Mouse (Mus musculus) CH12.LX (cell line): ENCODE measurements around the gene Fam20a. TPM values are rescaled to one million over a fixed set of nuclear protein-coding genes. Genes with fewer than 3 reads are reported as not detected.

Experiments used
- DNase-seq: peaks from one replicate; pipeline ENCODE4 v3.0.0-alpha.2; 2013; ENCODE audit errors: extremely low read depth
- H3K27ac ChIP-seq: 2 replicates; pipeline ENCODE4 v1.5.1; 2012; ENCODE audit warnings: low read depth, mild to moderate bottlenecking, control low read depth, moderate library complexity; ENCODE audit not compliant: insufficient read depth
- H3K27me3 ChIP-seq: replicated peaks from 2 replicates; pipeline ENCODE3; 2012; ENCODE audit warnings: inconsistent platforms
- H3K36me3 ChIP-seq, 2 experiments: replicated peaks in 1 of 2; 2 replicates each; pipeline versions ENCODE3 to v1.6.1; 2012; ENCODE audit warnings: inconsistent platforms in 1 of 2, low read length in 1 of 2, mild to moderate bottlenecking in 1 of 2, mixed read lengths in 1 of 2, moderate library complexity in 1 of 2; ENCODE audit not compliant: control insufficient read depth in 1 of 2, insufficient read depth in 1 of 2
- H3K4me1 ChIP-seq, 2 experiments: 2 replicates each; pipeline ENCODE4 v1.6.1; 2012; ENCODE audit warnings: inconsistent platforms in 1 of 2, moderate library complexity in 1 of 2; ENCODE audit not compliant: insufficient read depth in 2 of 2, control insufficient read depth in 1 of 2
- H3K4me2 ChIP-seq: 2 replicates; pipeline ENCODE4 v1.6.1; 2012; ENCODE audit warnings: low read depth, mild to moderate bottlenecking, control low read depth; ENCODE audit not compliant: poor library complexity, insufficient read depth, severe bottlenecking
- H3K4me3 ChIP-seq, 3 experiments: fragments of 150-350 bp in 1 of 3; sonication (generic) in 1 of 3; replicated peaks in 1 of 3; 2 replicates each; pipeline versions ENCODE3 to v1.5.1; 2011 to 2012; ENCODE audit warnings: low read depth in 2 of 3, low read length in 2 of 3, mild to moderate bottlenecking in 2 of 3, moderate library complexity in 2 of 3, control low read depth in 1 of 3, improper control_type of control experiment in 1 of 3, inconsistent platforms in 1 of 3, mixed read lengths in 1 of 3; ENCODE audit not compliant: poor library complexity in 1 of 3
- H3K79me2 ChIP-seq: replicated peaks from 2 replicates; pipeline ENCODE4 v1.6.1; 2012; ENCODE audit warnings: mild to moderate bottlenecking, moderate library complexity; ENCODE audit not compliant: control insufficient read depth, poor library complexity, insufficient read depth, severe bottlenecking; ENCODE audit errors: extremely low read depth
- H3K9ac ChIP-seq: 2 replicates; pipeline ENCODE4 v1.6.1; 2012; ENCODE audit warnings: low read depth, mild to moderate bottlenecking, control low read depth, moderate library complexity; ENCODE audit not compliant: insufficient read depth
- H3K9me3 ChIP-seq: replicated peaks from 2 replicates; pipeline ENCODE3; 2012; ENCODE audit warnings: low read length, inconsistent platforms, mixed read lengths
- CHD1 ChIP-seq: IDR thresholded peaks from 2 replicates; pipeline ENCODE4 v1.6.1; 2012; ENCODE audit warnings: low read depth, low read length, improper control_type of control experiment, inconsistent platforms
- CHD2 ChIP-seq: IDR thresholded peaks from 2 replicates; pipeline ENCODE4 v1.6.1; 2011; ENCODE audit warnings: low read length, improper control_type of control experiment
- CTCF ChIP-seq, 2 experiments: IDR thresholded peaks in 1 of 2; conservative IDR thresholded peaks in 1 of 2; 2 replicates each; pipeline ENCODE4 v1.5.1; 2011 to 2012; ENCODE audit warnings: low read depth in 2 of 2, low read length in 2 of 2, improper control_type of control experiment in 1 of 2, inconsistent platforms in 1 of 2, mild to moderate bottlenecking in 1 of 2, moderate library complexity in 1 of 2
- E2F4 ChIP-seq: IDR thresholded peaks from 2 replicates; pipeline ENCODE4 v1.6.1; 2011; ENCODE audit warnings: low read depth, low read length, improper control_type of control experiment; ENCODE audit not compliant: insufficient replicate concordance
- ELF1 ChIP-seq: IDR thresholded peaks from 2 replicates; pipeline ENCODE4 v1.6.1; 2014; ENCODE audit warnings: low read depth, mild to moderate bottlenecking, inconsistent platforms, low read length, improper control_type of control experiment
- ETS1 ChIP-seq: conservative IDR thresholded peaks from 2 replicates; pipeline ENCODE4 v1.6.1; 2012; ENCODE audit warnings: low read depth, mild to moderate bottlenecking, inconsistent platforms, low read length, improper control_type of control experiment, moderate library complexity
- HCFC1 ChIP-seq: IDR thresholded peaks from 2 replicates; pipeline ENCODE4 v1.6.1; 2012; ENCODE audit warnings: low read depth, mild to moderate bottlenecking, inconsistent platforms, low read length, improper control_type of control experiment
- MAFK ChIP-seq: IDR thresholded peaks from 2 replicates; pipeline ENCODE4 v1.6.1; 2011; ENCODE audit warnings: low read length, improper control_type of control experiment; ENCODE audit not compliant: insufficient replicate concordance
- MAX ChIP-seq: IDR thresholded peaks from 2 replicates; pipeline ENCODE4 v1.6.1; 2011; ENCODE audit warnings: low read length, improper control_type of control experiment
- MAZ ChIP-seq: IDR thresholded peaks from 2 replicates; pipeline ENCODE4 v1.6.1; 2012; ENCODE audit warnings: low read depth, mild to moderate bottlenecking, inconsistent platforms, low read length, improper control_type of control experiment, moderate library complexity
- NELFE ChIP-seq: IDR thresholded peaks from 2 replicates; pipeline ENCODE4 v1.6.1; 2011; ENCODE audit warnings: low read depth, low read length, improper control_type of control experiment
- PAX5 ChIP-seq: IDR thresholded peaks from 2 replicates; pipeline ENCODE4 v1.6.1; 2012; ENCODE audit warnings: low read length, inconsistent platforms, mixed read lengths
- POLR2A ChIP-seq: IDR thresholded peaks from 2 replicates; pipeline ENCODE4 v1.6.1; 2011; ENCODE audit warnings: low read depth, mild to moderate bottlenecking, improper control_type of control experiment, low read length
- RAD21 ChIP-seq: IDR thresholded peaks from 2 replicates; pipeline ENCODE4 v1.6.1; 2011; ENCODE audit warnings: low read depth, mild to moderate bottlenecking, low read length, improper control_type of control experiment, moderate library complexity
- RCOR1 ChIP-seq: conservative IDR thresholded peaks from 2 replicates; pipeline ENCODE4 v1.6.1; 2012; ENCODE audit warnings: low read depth, mild to moderate bottlenecking, inconsistent platforms, low read length, improper control_type of control experiment
- SMC3 ChIP-seq: IDR thresholded peaks from 2 replicates; pipeline ENCODE4 v1.6.1; 2011; ENCODE audit warnings: low read depth, low read length, improper control_type of control experiment
- TBP ChIP-seq: conservative IDR thresholded peaks from 2 replicates; pipeline ENCODE4 v1.6.1; 2011; ENCODE audit warnings: low read depth, low read length, improper control_type of control experiment
- TCF12 ChIP-seq: IDR thresholded peaks from 2 replicates; pipeline ENCODE4 v1.6.1; 2014; ENCODE audit warnings: low read depth, mild to moderate bottlenecking, inconsistent platforms, low read length, improper control_type of control experiment
- USF1 ChIP-seq: IDR thresholded peaks from 2 replicates; pipeline ENCODE4 v1.6.1; 2014; ENCODE audit warnings: low read depth, mild to moderate bottlenecking, inconsistent platforms, low read length, improper control_type of control experiment
- ZC3H11A ChIP-seq: IDR thresholded peaks from 2 replicates; pipeline ENCODE4 v1.6.1; 2012; ENCODE audit warnings: low read depth, mild to moderate bottlenecking, inconsistent platforms, low read length, improper control_type of control experiment
- ZKSCAN1 ChIP-seq: IDR thresholded peaks from 2 replicates; pipeline ENCODE4 v1.6.1; 2012; ENCODE audit warnings: low read depth, inconsistent platforms, low read length, improper control_type of control experiment, borderline replicate concordance
- ZMIZ1 ChIP-seq: IDR thresholded peaks from 2 replicates; pipeline ENCODE4 v1.6.1; 2012; ENCODE audit warnings: low read depth, mild to moderate bottlenecking, inconsistent platforms, low read length, improper control_type of control experiment
- ZNF384 ChIP-seq: IDR thresholded peaks from 2 replicates; pipeline ENCODE4 v1.6.1; 2012; ENCODE audit warnings: low read depth, low read length, improper control_type of control experiment, inconsistent platforms
- dilution Hi-C: fragments of 300-500 bp; cut with MboI; formaldehyde crosslinking; loops from 2 replicates; pipeline ENCODE4 v1.14.3; 2020; ENCODE audit warnings: low sequenced_read_pairs; ENCODE audit not compliant: extremely low pct_unique_long_range_greater_than_20kb, extremely low pct_ligation_motif_present
- in situ Hi-C: fragments of 300-500 bp; cut with MboI; formaldehyde crosslinking; loops from 3 replicates; pipeline ENCODE4 v1.14.3; 2019; ENCODE audit warnings: low sequenced_read_pairs, low pct_ligation_motif_present, low pct_unique_long_range_greater_than_20kb, mixed read lengths
- polyA plus RNA-seq: library from polyadenylated mRNA; unstranded; fragments of >175 nt; gene quantifications from 2 replicates; pipeline ENCODE4 v1.2.1, GENCODE M21; 2012; ENCODE audit warnings: low read depth; ENCODE audit not compliant: insufficient read length
- total RNA-seq, 2 experiments: library from RNA; depleted of rRNA; stranded (reverse); fragments of 300-350 nt in 1 of 2; fragments of >200 nt in 1 of 2; gene quantifications; 2 replicates each; pipeline ENCODE4 v1.2.3; 2012 to 2014

The Fam20a gene
- total and polyA plus RNA-seq, 3 experiments: 0.08 TPM; not detected in 2

GRCm38 (mm10) chr11:109715311-109715781, 6.7 kb downstream of the Fam20a start:
- no peaks in the 10 kb centered on the region for H3K4me1 ChIP-seq
- no peak overlapping the region for H3K4me2 ChIP-seq
- H3K4me3 ChIP-seq: no peak overlapping the region
- no peak for DNase-seq
- no peak for TF ChIP-seq ETS1
- TF ChIP-seq ZKSCAN1: no peak
- TF ChIP-seq HCFC1: no peak
- no peak for TF ChIP-seq USF1
- no peak for TF ChIP-seq TBP
- no peak for TF ChIP-seq POLR2A
- no peak for TF ChIP-seq CHD2
- no peak for TF ChIP-seq SMC3
- no peak for TF ChIP-seq E2F4
- no peak for TF ChIP-seq MAFK
- TF ChIP-seq CTCF (conservative IDR thresholded peaks at IDR 0.05 in 1 of 2, IDR thresholded peaks at IDR 0.05 in 1 of 2; ENCODE audit: low read depth in 2 of 2, low read length in 2 of 2): no peak
- TF ChIP-seq ELF1: no peak
- TF ChIP-seq ZC3H11A: no peak
- no peak for TF ChIP-seq NELFE
- no peak for TF ChIP-seq RCOR1
- no peak for TF ChIP-seq ZNF384
- TF ChIP-seq CHD1: no peak
- no peak for TF ChIP-seq RAD21
- no peak for TF ChIP-seq PAX5
- H3K36me3 ChIP-seq: no peaks in the 10 kb centered on the region
- no peak overlapping the region for H3K27ac ChIP-seq
- no peaks in the 10 kb centered on the region for H3K79me2 ChIP-seq
- in situ Hi-C loops: no loop called here
- dilution Hi-C loops: no loop called here
- no peak overlapping the region for H3K9ac ChIP-seq
- no peaks in the 10 kb centered on the region for H3K9me3 ChIP-seq
- H3K27me3 ChIP-seq: no peaks in the 10 kb centered on the region

- no peak for TF ChIP-seq PAX5
- no peak for TF ChIP-seq ZC3H11A
- no peak for TF ChIP-seq ETS1
- TF ChIP-seq ZMIZ1: no peak
- TF ChIP-seq MAZ: no peak
- no peak for TF ChIP-seq ZKSCAN1
- TF ChIP-seq TCF12: no peak
- no peak for TF ChIP-seq MAFK
- TF ChIP-seq MAX: no peak
- Histone ChIP-seq H3K27me3 (no peaks in the 10 kb centered on the region), H3K9ac (no peak overlapping the region), H3K36me3 (no peaks in the 10 kb centered on the region), H3K79me2 (no peaks in the 10 kb centered on the region), H3K27ac (no peak overlapping the region), H3K4me3 (no peak overlapping the region), H3K4me1 (no peaks in the 10 kb centered on the region), H3K9me3 (no peaks in the 10 kb centered on the region), H3K4me2 (no peak overlapping the region)
- in situ Hi-C loops (no loop called here), dilution Hi-C loops (no loop called here)
- no peak for DNase-seq
Measured at GRCm38 (mm10) chr11:109714341-109715247, 7.5 kb downstream of the Fam20a start.
